Mouse (Mus musculus) lung, postnatal 4 days (tissue): ENCODE results near the gene Tuba3a.
"Not testable (repeated sequence)": the region's sequence is repeated elsewhere in the genome, so short reads cannot be mapped to it uniquely, and the experiment has no call there.

Source experiments
- DNase-seq, 2 experiments: peaks; one replicate each; pipeline ENCODE4 v3.0.0; 2021

Tuba3a gene

DNA sequence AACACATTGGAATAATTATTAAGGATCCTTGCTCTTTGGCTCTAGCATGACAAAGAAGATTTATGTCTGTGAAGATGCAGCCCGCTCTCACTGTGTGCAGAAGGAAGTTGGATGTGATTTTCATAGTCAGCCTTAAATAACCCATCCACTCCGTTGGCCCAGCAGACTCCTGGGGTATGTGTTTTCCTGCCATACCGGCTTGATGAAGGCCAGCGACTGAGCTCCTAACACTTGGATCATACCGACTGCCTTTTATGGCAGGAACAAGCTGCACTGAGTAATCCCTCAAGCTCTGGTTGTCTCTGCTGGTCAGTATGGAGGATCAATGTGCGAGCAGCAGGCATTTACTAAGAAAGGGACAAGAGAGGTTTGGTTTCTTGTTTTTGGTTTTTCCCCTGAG, 19.6 kb upstream of the Tuba3a start:
- no peak for DNase-seq

DNA sequence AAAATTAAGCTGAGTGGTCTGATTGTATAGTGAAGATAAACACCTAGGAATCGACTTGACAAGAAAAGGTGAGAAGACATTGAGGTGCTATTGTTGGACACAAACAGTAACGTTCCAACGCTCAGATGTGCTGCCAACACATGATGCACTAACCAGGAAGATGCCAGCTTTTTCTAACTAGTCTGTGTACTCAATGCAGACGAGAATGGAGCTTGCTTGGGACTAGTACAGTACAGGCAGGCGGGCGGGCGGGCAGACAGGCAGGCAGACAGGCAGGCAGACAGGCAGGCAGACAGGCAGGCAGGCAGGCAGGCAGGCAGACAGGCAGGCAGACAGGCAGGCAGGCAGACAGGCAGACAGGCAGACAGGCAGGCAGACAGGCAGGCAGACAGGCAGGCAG, 18.6 kb upstream of the Tuba3a start:
- DNase-seq, result not testable (repeated sequence)

DNA sequence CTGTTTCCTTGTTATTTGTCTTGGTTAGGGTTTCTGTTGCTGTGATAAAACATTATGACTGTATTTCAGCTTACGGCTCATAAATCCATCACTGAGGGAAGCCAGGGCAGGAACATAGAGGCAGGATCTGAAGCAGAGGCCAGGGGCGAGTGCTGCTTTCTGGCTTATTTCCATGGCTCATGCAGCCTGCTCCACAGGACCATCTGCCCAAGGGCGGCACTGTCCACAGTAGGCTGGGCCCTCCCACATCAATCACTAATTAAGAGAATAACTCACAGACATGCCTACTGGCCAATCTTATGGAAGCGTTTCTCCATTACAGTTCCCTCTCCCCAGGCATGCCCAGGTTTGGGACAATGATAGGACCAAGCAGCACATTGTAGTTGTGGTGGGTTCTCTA, 17.4 kb upstream of the Tuba3a start:
- DNase-seq, result no peak

DNA sequence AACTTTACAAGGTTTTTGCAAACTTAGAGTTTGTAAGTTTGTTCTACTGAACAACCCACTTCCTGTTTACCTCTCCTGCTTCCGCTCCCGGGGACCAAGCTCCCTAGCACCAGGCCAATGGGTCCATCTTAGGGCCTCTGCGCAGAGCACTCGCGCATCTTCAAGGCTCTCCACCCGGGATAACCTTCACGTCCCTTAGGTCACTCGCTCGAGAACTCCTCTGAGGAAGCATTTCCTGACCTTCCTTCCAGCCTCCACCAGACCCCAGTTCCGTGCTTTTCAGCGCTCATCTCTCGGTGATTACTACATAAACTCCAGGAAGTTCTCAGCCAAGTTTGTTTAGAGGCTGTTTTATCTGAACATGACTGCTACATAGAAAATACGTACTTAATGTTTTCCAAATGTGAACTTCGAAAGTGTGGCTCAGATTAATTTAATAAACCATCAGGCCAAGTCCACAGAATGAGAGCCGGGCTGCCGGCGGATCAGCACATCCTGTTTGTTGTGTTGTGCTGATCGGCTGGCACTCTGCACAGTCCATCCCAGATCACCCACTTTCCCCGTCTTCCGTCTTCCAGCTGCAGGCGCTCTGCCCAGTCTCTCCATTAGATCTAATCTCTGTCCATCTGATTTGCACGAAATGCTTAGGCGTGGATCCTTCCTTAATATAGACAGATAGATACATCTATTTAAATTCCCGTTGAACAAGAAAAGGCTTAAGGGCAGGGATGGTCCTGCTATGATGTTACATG, 16.6 kb upstream of the Tuba3a start:
- DNase-seq, result peak; percentile 50 to 71

DNA sequence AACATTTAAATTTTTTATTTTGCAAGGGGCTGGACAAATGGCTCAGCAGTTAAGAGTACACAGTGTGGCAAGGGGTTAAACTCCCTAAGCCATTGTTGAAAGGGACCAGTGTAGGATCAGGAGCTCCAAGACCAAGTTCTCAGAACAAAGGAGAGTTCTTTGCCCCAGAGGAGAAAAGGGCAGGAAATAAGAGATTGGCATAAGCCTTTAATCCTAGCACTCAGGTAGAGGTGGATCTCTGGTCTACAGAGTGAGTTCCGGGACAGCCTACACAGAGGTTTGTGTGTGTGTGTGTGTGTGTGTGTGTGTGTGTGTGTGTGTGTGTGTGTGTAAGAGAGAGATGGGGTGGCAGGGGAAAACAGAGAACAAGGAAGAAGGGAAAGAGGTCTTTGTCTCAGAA, 15.1 kb upstream of the Tuba3a start:
- DNase-seq, result no peak

DNA sequence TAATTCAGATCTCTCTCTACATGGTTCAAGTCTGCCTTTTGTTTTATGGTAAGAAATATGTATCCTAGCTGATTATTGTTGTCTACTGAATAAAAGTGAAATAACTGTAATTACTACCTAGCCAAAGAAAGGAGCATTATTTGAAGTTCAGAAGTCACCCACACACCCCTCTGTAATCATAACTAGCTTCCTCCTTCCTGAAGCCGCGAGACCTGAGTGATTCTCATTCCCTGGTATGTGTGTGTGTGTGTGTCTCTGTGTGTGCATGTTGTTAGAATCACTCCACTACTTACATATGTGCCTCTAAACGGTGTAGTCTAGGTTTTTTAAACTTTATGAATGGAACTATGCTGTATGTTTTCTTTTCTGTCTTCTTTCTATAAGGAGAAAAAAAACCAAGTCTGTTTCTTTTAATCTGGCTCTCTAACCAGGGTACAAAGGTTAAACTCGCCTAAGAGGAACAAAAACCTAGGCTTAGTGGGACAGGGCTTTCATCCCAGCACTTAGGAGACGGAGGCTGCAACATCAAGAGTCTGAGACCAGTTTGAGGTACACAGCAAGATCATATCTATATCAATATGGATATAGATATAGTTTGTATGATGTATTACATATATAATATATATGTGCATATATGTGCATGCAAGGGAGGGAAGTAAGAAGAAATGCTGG, 11.4 kb upstream of the Tuba3a start:
- DNase-seq, result no peak

DNA sequence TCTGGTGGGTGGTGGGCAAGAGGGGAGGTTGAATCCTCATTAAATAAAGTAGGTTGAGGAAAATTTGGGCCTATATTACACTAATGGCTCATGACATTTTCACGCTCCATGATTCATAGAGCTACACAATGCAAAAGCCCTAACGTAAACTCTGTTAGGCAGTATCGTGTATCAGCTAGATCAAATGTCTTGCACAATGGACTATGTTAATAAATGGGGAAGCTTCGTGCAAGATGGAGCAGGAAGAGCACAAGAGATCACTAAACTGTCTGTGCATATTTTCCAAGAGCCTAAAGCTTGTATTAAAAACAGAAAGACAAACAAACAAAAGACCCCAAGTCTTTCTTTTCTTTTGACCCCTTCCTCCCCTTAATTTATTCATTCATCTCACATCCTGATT, 8.2 kb upstream of the Tuba3a start:
- DNase-seq, result no peak

DNA sequence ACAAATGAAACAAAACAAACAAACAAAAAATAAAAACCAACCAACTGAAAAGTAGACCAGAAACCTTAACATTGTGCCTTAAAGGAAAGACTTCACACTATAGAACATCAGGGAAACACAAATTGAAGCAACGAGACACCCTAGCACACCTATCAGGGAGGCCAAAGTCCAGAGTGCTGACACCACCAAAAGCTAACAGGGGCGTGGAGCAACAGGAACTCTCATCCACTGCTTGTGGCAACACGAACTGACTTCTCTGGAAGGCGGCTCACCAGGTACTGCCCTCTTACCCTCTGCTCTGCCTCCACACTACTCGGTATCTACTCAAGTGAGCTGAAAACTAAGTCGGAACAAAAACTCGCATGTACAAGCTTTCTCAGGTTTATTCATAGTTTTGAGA, 6.4 kb upstream of the Tuba3a start:
- no peak for DNase-seq

DNA sequence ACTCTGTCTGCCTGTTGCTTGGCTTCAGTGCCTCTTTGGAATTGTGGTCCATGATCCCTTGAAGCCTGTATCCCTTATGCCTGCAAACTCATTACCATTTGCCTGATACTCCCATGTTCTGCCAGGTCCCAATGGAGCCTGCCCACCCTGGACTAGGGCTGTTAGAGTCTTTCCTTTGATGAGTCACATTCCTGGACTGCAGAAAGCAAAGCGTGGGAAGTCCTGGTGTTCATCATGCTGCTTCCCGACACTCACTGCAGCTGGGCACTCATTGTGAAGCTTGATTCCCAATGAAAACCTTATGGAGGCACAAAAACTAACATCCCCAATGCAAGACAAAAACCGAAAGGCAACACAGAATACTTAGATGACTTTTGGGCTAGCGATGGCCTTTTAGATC, 5.5 kb upstream of the Tuba3a start:
- DNase-seq, result no peak

DNA sequence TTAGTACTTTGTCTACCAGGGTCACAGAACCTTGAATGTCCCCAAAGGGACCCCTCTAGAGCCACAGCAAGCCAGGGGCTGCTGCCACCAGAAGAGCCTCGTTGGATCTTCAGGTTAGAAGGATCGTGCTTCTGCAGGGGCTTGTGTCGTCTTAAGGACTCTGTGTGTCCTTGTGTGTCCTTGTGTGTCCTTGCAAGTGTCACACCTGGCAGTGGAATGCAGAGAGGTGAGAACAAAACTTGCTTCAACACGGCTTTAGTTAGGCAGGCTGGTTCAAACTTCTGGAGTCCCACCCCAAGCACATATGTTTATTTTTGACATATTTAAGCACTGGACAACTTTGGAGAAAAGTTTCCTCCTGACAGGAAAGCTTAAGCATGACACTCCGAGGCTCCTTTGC, 2.9 kb upstream of the Tuba3a start:
- no peak for DNase-seq

DNA sequence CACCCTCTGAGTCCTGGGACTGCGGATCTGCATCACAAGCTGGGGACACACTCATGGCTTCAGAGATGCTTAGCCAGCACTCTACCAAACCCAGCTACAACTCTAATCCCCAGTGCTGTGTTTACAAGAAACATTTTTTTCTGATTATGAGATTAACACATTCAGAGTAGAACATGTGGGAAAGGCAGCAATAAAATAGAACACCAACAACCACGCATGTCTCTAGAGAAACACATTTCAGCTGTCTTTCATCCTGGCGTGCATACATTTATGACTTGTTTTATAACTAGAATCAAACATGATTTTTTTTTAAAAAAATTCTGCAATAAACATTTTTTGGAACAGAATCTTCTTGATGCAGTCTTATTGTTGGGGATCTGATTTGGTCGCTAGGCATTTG, 1.1 kb upstream of the Tuba3a start:
- no peak for DNase-seq

DNA sequence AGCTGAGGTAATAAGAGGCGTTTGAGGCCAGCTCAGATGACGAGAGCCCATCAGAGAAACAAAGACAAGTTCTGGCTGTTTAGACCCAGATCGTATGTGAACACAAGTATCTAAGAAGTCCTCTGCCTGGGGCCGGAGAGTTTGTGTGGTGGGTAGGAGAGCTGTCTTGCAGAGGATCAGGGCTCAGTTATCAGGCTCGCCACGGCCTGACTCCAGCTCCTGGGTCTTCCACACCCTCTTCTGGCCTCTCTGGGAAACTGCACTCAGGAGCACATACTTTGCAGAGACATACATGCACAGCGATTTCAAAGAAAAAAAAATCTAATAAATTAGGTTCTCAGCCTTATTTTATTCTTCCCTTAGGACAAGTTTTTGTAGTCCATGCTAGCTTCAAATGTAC, 1.1 kb downstream of the Tuba3a start:
- DNase-seq, result no peak

DNA sequence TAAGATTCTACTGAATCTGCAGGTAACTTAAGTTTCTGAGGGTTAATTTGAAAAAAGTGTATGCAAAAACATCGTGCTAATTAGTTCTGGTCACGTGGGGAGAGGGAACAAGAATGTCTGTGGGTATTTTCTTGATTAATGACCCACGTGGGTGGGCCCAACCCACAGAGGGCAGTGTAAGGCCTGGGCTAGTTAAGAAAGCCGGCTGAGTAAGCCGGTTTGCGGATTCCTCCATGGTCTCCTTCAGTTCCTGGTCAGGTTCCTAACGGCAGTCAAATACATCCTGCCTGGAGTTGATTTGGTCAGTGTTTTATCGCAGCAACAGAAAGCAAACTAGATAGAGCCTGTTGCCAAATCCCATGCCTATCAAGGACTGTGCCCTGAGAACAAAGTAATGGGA, 1.6 kb downstream of the Tuba3a start:
- no peak for DNase-seq

DNA sequence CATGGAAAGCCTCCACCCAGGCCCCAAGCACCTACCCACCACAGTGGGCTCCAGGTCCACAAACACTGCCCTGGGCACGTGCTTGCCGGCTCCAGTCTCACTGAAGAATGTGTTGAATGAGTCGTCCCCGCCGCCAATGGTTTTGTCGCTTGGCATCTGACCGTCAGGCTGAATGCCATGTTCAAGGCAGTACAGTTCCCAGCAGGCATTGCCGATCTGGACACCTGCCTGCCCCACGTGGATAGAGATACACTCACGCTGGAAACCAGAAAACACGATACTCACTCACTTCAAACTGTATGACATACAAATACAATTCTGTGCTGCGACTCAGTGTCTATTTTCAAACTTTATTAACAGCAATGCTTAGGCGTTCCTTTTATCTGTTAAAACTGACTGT, 3.1 kb downstream of the Tuba3a start:
- DNase-seq, result not testable (repeated sequence)

DNA sequence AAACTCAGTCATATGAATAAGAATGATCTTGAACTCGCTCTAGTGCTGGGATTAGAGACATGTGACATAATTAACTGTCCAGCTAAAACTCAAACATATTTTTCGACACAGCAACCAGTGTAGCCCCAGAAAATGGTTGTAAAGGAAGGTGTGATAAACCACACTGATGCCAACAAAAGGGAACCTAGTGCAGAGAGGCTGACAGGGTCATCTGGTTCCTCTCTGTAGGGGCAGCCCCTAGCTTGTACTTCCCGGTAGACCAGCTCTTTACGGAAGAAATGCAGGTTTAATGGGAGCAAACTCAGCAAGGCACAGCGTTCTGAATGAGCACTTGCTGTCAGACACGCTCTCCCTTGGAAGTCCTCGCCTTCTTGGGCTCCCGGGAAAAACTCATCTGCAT, 6.1 kb downstream of the Tuba3a start:
- DNase-seq, result no peak

DNA sequence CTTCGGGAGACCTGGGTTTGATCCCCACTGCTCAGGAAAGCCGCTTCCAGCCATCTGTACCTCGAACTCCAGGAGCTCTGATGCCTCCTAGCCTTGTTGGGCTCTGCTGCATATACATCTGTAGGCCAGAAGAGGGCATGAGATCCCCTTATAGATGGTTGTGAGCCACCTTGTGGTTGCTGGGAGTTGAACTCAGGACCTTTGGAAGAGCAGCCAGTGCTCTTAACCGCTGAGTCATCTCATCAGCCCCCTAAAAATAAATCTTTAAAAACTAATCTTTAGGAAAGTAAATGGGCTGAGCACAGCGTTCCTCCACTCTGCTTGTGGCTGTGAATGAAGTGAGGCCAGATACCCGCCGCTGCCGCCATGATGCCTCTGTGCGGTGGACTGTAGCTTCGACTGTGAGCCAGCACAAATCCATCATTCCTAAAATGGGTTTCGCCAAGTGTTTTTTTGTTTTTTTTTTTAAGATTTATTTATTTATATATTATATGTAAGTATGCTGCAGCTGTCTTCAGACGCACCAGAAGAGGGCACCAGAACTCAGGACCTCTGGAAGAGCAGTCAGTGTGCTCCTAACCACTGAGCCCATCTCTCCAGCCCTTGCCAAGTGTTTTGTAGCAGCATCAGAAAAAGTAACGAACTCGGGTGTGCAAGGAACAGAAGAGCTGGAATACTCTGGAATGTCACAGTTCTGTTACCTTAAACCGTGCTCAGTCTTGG, 10.8 kb downstream of the Tuba3a start:
- DNase-seq, result peak; percentile 72

DNA sequence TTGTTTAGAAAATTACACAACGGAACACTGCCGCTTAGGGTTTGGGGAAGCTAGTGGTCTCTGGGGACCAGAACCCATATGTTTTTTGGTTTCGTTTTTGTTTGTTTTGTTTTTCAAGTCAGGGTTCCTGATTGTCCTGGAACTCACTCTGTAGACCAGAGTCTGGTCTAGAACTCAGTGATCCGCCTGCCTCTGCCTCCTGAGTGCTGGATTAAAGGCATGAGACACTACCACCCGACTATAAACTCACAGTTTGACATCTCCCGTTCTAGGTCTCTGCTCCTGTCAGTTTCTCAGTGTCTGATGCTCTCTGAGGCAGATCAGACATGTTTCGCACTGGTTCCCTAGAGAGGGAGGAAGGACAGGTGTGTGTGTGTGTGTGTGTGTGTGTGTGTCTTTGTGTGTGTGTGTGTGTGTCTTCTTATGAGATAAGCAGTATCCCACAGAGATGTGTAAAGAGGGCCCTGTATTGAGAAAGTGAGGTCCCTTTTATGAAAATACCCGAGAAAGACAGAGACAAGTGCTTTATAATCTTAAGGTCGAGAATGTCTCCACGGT, 13.5 kb downstream of the Tuba3a start:
- DNase-seq, result no peak

DNA sequence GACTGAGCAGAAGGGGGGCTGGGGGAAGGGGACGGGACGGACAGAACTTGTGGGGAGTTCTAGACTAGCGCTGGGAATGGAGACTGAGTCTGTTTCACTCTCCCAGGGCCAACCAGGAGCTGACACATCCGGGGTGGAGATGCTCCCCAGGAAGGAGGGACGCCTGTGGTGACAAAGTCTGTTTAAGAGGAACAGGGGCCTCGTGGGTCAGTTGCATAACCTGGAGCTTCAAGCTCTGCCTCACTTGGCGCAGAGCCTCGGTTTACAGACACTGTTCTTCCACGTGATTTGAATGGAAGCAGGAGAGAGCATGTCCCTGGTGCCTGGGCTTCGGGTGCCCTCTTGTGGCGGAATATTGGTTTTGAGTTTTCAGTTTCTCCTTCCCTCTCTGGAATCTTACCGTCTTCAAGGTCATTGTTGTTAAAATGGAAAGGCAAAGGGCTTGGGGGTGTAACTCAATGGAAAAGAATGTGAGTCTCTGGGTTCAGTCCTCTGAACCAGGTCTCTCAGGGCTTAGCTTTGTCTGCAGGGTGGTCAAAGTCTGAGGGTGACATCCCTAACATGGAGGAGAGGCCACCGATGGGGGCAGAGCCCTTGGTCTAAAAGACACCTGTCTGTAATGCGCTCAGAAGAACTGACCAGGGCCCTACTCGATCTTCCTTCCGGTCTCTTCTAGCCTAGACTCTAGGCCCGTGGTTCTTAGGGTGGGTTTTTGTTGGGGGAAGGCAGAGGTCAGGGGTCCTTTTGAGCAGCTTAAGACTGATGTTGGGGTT, 14.2 kb downstream of the Tuba3a start:
- peak; percentile 92 to 93 for DNase-seq

DNA sequence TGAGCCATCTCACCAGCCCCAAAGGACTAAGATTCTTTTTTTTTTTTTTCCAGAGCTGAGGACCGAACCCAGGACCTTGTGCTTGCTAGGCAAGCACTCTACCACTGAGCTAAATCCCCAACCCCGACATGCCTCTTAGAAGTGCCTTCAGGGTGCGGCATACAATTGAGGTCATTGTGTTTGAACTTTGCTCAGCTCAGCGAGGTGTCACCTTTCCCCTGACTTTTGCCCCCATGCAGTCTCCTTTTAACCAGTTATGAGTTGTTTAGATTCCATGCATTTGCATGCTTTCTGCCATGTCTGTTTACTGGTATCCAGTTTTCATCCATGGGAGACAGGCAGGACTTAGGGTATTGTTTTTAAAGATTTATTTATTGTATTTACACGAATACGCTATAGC, 17.0 kb downstream of the Tuba3a start:
- no peak for DNase-seq

DNA sequence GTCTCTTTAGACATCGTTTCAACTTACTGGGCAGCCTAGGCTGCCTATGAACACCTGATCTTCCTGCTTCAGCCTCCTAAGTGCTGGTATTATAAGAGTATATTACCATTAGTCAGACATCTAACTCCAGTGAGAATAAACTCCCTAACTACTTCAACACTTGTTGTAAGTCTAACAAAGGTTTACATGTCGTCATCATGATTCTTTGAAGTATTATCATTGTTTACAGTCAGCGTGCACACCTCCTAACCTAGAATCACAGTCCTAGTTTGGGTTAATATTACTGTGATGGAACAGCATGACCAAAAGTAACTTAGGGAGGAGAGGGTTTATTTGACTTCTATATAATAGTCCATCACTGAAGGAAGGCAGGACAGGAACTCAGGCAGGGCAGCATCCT, 18.4 kb downstream of the Tuba3a start:
- DNase-seq, result no peak

DNA sequence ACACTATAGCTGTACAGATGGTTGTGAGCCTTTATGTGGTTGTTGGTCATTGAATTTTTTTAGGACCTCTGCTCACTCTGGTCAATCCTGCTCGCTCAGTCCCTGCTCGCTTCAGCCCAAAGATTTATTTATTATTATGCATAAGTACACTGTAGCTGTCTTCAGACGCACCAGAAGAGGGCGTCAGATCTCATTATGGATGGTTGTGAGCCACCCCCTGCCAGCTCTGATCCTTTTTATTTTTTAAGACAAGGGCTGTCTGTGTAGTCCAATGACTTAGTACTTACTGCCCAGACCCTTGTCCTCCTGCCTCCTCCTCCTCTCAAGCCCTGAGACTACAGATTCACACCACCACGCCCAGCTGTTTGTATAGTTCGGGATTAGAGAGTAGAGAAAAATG, 19.2 kb downstream of the Tuba3a start:
- not testable (repeated sequence) for DNase-seq

DNA sequence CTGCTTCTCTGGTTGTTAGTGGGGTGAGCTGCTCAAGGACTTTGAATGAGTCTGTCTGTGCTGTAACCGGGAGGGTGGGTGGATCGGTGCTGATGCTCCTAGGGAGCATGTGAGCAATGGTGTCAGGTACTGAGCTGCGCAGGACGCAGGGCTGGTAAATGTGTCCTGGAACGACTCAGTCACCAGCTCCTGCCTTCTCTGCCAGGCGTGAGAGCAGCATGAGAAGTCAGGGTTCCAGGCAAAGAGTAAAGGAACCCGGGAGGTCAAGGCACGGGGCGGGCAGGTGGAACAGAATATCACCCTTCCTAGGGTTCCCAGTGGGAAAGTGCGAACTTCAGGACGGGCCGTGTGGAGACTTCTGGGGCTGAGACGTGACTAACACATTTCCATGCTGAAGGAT, 19.8 kb downstream of the Tuba3a start:
- DNase-seq, result no peak

DNA sequence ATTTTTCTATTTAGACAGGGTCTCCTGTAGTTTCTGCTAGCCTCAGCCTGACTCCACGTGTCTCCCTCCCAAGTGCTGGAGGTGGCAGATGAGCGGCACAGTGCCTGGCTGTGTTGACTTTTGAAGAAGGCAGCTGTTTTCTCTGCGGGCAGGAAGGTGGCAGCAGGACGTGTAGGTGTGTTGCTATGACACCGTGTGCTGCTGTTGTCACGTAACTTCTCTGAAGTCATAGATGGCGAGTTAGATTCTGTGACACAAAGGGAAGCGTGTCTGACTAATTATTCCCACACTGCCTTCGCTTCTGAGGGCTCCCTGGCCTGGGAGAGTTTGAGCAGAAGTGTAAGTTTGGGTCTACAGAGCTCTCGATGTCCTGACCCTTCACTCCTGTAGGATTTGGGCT, 20.6 kb downstream of the Tuba3a start:
- peak in 1 of 2 experiments; percentile 36 for DNase-seq
